Mouse (Mus musculus): ENCODE measurements around the gene Fsd1l.
"Not testable (repeated sequence)": the region's sequence is repeated elsewhere in the genome, so short reads cannot be mapped to it uniquely, and the experiment has no call there.

The Fsd1l gene

GRCm38 (mm10) chr4:53625263-53625662 lies 6.0 kb upstream of the Fsd1l start:
- no peak for DNase-seq (ENCODE audit: extremely low read depth, low read depth, low spot score)

GRCm38 (mm10) chr4:53628924-53629323 lies 2.3 kb upstream of the Fsd1l start:
- DNase-seq (ENCODE audit: extremely low read depth, low read depth, low spot score) = no peak

- DNase-seq (ENCODE audit: extremely low read depth, low read depth, low spot score) = no peak
These were observed 332 bp upstream of the Fsd1l start for GRCm38 (mm10) chr4:53630963-53631315.

DNA sequence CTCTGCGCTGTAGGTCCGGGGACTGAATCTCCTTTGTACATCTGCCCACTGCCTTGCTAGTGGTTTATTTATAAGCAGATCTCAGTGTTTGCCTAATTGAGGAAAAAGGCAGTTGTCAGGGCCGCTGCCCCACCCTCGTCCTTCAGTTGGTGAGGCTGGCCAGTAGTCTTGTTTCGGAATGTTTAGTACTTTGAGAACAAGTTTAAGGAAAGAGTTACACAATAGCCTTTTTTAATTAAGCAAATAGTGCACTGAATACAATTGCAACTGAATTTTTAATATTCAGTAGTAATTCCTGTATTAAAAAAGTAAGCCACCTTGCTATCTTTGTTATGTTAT lies 709 bp downstream of the Fsd1l start:
- DNase-seq (ENCODE audit: extremely low read depth, low read depth, low spot score) = no peak

- DNase-seq (ENCODE audit: extremely low read depth, low read depth, low spot score) = peak; percentile 42
These were observed 4.1 kb downstream of the Fsd1l start for GRCm38 (mm10) chr4:53635336-53635735.

- DNase-seq (ENCODE audit: extremely low read depth, low read depth, low spot score) = no peak
These were observed 6.1 kb downstream of the Fsd1l start for GRCm38 (mm10) chr4:53637269-53637909.

DNA sequence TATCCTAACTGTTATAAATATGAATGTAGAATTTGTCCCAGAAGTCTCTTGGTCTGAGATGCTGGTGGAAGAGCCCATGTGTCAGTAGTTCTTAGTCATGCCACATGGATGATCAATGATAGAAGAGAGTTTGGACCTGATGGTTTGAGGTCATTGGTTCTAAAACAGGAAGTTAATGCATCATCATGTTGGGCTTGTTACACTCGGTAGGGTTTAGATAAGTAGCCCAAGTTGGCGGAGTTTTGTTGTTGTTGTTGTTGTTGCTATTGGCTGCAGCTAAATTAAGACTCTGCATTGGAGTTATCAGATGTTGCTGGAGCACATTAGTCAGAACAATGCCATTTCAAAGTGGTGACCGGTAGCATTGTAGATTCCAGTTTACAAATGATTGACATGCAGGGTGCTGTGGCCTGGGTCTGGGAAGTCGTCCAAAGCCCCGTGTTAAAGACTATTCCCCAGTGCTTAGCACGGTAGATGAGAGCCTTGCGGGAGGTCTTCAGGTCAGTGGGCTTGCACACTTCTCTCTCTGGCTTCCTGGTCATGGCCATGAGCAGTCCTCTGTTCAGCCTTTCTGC lies 7.4 kb downstream of the Fsd1l start:
- DNase-seq (ENCODE audit: extremely low read depth, low read depth, low spot score) = no peak

GRCm38 (mm10) chr4:53658029-53658428 lies 26.8 kb downstream of the Fsd1l start:
- DNase-seq (ENCODE audit: extremely low read depth, low read depth, low spot score) = no peak

GRCm38 (mm10) chr4:53660711-53661110 lies 29.4 kb downstream of the Fsd1l start:
- DNase-seq (ENCODE audit: extremely low read depth, low read depth, low spot score) = no peak

DNA sequence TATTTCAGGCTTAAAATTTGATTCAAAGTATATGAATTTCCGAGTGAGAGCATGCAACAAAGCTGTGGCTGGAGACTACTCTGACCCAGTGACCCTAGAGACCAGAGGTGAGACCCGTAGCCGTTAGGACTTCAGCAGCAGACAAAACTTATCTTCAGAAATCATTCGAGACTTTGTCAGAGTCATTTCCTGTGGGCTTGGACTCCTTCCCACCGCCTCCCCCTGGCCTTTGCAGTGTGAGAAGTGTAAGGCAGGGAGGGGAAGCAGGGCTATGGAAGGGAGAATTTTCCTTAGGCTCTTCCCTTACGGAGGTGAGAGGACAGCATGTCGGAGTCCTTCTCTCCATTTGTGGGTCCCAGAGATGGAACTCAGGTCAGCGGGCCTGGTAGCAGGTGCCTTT lies 50.8 kb downstream of the Fsd1l start:
- no peak for DNase-seq (ENCODE audit: extremely low read depth, low read depth, low spot score)

DNA sequence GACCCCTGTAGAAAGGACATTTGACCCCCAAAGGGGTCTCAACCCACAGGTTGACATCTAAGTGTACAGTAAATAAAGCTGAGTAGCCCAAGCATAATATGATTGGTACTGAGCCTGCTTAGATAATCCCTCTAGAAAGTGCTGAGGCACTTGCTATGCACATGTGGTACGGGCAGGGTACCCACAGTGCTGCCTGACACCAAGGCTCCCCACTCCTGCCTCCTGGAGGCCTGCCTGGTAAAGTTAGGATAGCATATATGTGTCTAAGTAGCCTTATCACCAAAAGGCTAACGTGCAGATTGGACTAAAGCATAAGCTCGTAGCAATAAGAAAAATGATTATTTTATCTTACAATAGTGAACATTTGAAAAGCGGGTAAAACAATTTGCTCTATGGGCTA lies 57.7 kb downstream of the Fsd1l start:
- DNase-seq (ENCODE audit: extremely low read depth, low read depth, low spot score) = no peak

DNA sequence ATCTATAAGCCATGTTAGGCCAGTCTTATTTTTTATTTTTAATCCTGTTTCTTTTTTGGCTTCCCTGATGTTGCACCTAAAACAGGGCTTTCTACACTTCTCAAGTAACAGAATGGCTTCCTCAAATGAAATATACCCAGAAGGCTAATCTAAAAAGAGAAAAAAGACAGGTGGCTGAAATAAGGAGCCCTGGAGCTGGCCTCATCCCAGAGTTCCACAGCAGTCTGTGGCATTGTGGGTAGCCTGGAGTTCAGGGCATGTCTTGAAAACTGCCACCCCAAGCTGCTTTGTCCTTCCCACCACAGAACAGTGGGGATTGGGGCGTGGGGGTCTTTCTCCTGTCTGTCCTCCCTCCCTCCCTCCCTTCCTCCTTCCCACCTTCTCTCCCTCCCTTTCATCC lies 60.1 kb downstream of the Fsd1l start:
- DNase-seq (ENCODE audit: extremely low read depth, low read depth, low spot score) = no peak

DNA sequence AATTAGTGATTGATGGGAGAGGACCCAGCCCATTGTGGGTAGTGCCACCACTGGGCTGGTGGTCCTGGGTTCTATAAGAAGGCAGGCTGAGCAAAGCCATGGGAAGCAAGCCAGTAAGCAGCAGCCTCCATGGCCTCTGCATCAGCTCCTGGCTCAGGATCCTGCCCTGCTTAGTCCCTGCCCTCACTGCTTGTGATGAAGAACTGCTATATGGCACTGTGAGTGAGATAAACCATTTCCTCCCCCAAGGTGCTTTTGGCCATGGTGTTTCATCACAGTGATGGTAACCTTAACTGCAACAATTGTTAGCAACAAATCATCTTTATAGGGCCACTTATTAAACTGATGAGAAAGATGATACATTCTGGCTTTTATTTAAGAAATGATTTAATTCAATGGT lies 77.9 kb downstream of the Fsd1l start:
- DNase-seq (ENCODE audit: extremely low read depth, low read depth, low spot score) = not testable (repeated sequence)

- no peak for DNase-seq (ENCODE audit: extremely low read depth, low read depth, low spot score)
These were observed 78.8 kb downstream of the Fsd1l start for GRCm38 (mm10) chr4:53710021-53710420.

DNA sequence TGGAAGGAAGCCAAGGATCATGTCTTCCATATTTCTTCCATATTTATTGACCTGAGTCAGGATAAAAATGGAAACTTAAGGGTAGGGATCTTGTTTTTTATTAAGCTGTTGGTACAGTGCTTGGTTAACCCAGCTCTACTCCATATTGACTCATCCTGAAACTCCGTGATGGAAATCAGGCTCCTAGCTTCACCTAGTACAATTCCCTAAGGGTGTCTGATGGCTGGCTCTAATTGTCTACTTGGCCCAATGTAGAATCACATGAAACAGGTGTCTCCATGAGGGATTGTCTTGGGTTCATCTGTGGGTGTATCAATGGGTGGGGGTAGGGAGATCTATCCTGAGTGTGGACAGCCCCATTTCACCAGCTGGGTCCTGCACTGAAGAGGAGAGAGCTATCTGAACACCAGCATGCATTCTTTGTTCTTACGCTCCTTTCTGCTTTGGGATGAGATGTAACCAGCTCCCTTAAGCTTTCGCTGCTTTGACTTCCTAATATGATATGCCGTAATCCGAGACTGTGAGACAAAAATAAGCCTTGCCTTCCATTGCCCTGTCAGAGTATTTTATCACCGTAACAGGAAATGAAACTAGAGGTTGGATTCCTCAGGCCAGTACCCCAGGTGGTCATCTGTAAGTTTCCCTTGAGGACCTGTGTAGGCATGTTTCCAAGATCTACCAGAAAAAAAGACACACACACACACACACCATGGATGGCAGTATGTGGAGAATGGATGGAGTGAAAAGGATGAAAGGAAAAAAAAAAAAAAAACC lies 79.5 kb downstream of the Fsd1l start:
- DNase-seq (ENCODE audit: extremely low read depth, low read depth, low spot score) = no peak

GRCm38 (mm10) chr4:53713704-53714050 lies 82.4 kb downstream of the Fsd1l start, which contains the start of gene Fktn:
Gene Fktn (plus strand): TSS chr4:53713998.
- DNase-seq (ENCODE audit: extremely low read depth, low read depth, low spot score) = no peak

DNA sequence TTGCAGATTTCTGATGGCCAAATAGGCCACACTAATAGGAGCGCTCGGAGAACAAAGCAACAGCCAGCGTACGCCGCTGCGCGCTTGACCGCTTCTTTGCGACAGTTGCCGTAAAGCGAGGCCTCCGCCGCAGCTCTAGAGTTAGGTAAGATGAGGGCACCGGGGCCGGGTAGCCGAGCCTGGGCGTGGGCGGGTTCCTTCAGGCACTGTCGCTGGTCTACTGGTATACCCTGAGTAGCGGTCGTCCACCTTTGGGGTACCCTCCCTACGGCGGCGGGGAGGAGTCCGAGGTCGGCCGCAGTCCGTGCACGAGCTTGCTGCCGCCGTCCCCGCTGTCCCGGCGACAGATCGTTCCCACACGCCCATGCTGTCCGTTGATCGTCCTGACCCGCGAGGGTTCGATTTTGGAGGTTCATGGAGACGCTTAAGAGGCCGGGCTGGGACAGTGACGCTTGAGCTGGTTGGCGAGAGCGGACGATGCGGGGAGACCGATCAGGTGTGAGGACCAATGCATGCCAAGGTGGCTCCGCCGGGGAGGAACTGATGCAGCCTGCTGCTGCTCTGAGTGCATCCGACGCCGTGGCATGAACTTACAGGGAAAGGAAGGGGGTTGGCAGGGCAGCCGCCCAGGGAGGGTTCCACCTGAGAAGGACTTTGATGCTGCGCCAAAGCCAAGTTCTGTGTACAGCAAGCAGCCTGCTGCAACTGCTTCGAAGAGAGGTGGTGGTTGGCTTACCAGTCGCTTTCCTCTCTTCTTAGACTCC lies 83.0 kb downstream of the Fsd1l start:
- peak; percentile 49 for DNase-seq (ENCODE audit: extremely low read depth, low read depth, low spot score)

DNA sequence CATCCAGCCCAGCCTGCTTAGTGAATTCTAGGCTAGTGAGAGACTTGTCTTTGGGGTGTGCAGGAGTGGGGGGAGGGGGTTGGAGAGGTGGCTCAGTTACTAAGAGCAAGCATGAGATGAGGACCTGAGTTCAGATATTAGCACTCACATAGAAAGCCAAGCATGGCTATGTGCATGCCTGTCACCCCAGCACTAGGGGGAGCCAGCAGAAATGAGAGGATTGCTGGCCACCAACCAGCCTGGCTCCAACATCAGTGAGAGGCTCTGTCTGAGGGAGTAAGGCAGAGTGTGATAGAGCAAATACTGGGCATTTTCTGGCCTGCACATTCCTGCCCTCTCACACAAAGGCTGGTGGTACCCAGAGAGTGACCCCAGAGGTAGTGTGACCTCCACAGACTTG lies 84.7 kb downstream of the Fsd1l start:
- DNase-seq (ENCODE audit: extremely low read depth, low read depth, low spot score) = no peak

DNA sequence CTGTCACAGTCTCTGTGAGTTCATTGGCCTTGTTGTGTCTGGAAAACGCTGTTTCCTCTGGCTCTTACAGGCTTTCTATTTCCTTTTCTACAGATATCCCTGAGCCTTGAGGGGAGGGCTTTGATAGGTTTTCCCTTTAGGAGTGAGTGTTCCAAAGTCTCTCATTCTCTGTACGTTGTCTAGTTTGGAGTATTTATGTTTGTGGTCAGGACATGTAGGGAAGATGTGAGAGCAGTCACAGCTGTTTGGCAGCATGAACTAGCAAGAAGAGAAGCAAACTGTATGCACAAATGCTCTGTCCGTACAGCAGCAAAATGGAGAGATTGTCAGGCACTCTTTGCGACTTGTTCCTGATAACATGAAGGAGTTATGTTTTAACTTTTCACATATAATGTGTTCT lies 86.3 kb downstream of the Fsd1l start:
- no peak for DNase-seq (ENCODE audit: extremely low read depth, low read depth, low spot score)

DNA sequence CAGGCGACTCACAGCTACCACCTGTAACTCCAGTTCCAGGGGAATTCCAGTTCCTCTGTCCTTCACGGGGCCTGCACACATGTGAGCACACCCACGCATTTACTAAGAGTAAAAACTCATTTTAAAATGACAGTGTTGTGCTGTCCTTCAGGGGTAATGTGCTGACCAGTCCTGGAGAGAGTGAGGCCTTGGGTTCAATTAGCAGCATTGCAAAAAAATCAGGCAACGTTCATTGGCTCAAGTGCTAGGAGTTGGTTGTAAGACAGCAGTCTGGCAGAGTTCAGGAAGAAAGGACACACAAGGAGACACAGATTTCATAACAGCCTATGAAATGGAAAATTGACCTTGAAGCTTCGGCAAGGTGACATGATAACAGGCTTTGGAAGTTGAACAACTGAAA lies 87.0 kb downstream of the Fsd1l start:
- no peak for DNase-seq (ENCODE audit: extremely low read depth, low read depth, low spot score)

GRCm38 (mm10) chr4:53722506-53722905 lies 91.2 kb downstream of the Fsd1l start:
- DNase-seq (ENCODE audit: extremely low read depth, low read depth, low spot score) = no peak

DNA sequence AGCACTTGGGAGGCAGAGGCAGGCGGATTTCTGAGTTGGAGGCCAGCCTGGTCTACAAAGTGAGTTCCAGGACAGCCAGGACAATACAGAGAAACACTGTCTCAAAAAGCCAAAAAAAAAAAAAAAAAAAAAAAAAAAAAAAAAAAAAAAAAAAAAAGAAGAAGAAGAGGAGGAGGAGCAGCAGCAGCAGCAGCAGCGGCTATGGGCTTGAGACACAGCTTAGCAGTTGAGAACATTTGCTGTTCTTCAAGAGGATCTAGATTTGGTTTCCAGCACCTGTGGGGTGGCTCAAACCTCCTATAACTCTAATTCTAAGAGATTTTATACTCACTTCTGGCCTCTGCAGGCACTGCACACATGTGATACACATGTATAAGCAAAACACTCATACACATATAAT lies 94.8 kb downstream of the Fsd1l start:
- DNase-seq (ENCODE audit: extremely low read depth, low read depth, low spot score) = not testable (repeated sequence)

Measured in fat pad, adult 2 months (tissue).